Mouse (Mus musculus) gastrocnemius, postnatal 36 days (tissue): Measurements from ENCODE around the gene Prpf40b. TPM values are rescaled to one million over a fixed set of nuclear protein-coding genes. Genes with fewer than 3 reads are reported as not detected.

Experiments
- DNase-seq, 2 experiments: peaks; one replicate each; pipeline ENCODE4 v3.0.0; 2022
- intact Hi-C: fragments of 180-260 bp; cut with DNase I; formaldehyde crosslinking; loops from one replicate; pipeline ENCODE4 v1.15.1; 2025
- total RNA-seq, 2 experiments: library from RNA; stranded (reverse); gene quantifications; 2 replicates each; pipeline ENCODE4 v1.2.3; 2021

Gene Prpf40b
- total RNA-seq, 2 experiments from 2014 or later: 21.0 to 23.0 TPM

DNA sequence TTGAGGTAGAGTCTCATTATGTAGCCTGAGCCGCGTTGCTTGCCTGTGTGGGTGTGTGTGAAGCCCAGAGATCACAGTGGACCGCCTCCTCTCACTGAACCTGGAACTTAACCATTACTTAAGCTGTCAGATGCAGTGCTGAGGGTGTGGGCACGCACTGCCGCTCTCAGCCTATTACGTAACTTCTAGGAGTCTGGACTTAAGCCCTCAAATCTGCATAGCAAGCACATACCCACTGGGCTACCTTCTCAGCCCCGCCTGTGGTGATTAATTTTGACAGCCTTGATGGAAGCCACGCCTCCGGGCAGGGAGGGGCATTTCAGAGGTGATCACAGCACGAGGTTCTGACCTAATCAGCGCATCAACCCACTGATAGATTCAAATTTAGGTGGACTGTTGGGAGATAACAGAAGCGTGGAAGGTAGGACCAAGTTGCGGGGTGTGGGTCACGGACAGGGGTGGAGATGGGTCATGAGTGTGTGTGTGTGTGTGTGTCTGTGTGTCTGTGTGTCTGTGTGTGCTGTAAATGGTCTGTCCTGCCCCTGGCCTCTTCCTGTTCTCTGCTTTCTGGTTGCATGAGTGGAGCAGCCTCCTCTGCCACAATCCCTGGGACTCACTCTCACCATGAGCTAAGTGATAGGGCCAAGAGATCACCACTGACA lies 10.2 kb upstream of the Prpf40b start:
- no peak for DNase-seq
- intact Hi-C loops: no loop called here

GRCm38 (mm10) chr15:99285189-99285535 lies 9.7 kb upstream of the Prpf40b start:
- DNase-seq: no peak
- intact Hi-C loops: no loop called here

- intact Hi-C loops: no loop called here
- no peak for DNase-seq
These were observed 4.3 kb upstream of the Prpf40b start for GRCm38 (mm10) chr15:99290586-99290985.

- intact Hi-C loops: no loop called here
- DNase-seq: no peak
These were observed 600 bp upstream of the Prpf40b start for GRCm38 (mm10) chr15:99294287-99294686.

DNA sequence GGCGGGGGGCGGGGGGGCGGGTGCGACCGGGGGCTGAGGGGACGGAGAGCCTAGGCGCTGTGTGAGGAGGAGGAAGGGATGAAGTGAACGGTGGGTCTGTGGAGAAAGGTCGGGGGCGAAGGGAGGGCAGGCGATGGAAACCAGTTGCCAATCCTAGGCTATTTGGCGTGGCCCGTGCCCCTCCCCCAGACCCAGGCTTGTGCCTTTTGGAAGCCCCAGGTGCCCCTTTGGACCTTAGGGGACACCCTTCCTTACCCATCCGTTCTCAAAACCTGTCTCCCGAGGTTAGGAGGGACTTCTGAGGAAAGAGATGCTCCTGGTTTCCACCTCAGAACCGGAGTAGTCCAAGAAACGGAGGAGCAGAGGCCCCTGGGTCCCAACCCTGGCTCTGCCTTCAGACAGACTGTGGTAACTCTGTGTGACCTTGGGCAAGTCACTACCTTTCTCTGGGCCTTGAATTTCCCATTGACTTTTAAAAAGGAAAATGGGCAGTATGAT lies 646 bp downstream of the Prpf40b start, which contains the start of gene Fam186b:
Fam186b (minus strand) TSS at position 405 of the 498 bp plus-strand sequence.
- intact Hi-C loops: no loop called here
- no peak for DNase-seq

GRCm38 (mm10) chr15:99296213-99296612 lies 1.3 kb downstream of the Prpf40b start:
- intact Hi-C loops: no loop called here
- no peak for DNase-seq

- intact Hi-C loops: no loop called here
- DNase-seq: no peak
These were observed 12.6 kb downstream of the Prpf40b start for GRCm38 (mm10) chr15:99307476-99307875.

GRCm38 (mm10) chr15:99309549-99309948 lies 14.7 kb downstream of the Prpf40b start:
- intact Hi-C loops: no loop called here
- DNase-seq: no peak

DNA sequence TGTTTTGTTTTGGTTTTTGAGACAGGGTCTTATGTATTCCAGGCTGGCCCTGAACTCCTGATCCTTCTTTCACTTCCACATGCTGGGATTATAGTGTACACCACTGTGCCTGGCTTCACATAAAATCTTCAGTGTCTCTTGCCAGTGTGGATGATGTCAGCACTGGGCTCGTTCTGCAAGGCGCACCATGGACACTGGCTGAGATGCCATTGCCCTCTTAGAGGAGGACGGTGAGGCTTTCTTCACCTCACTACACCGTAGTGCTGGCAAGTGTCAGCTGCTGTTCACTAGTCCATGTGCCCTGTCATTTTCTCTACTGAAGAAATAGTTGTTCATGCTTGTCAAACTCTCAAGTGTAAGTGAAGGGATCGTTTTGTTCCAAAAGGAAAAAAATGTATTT lies 15.7 kb downstream of the Prpf40b start:
- no peak for DNase-seq
- intact Hi-C loops: no loop called here

DNA sequence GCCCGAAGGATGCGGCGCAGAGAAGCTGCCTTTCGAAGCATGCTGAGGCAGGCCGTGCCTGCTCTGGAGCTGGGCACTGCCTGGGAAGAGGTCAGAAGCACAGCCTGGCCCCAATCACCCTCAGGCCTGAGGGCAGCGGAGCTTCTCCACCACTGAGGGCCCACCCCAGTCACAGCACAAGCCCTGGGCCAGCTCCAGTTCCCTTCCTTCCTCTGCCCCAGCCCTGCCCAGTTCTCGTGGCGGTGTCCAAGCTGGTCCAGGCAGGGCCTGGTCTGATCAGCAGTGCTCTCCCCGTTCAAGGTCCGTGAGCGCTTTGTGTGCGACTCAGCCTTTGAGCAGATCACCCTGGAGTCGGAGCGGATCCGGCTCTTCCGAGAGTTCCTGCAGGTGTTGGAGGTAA lies 20.0 kb downstream of the Prpf40b start:
- intact Hi-C loops: no loop called here
- no peak for DNase-seq

GRCm38 (mm10) chr15:99316314-99317266 lies 21.7 kb downstream of the Prpf40b start:
- DNase-seq: peak in 1 of 2 experiments; percentile 74
- intact Hi-C loops: loop anchor here (1.0 to 2.0 kb wide), 2 partner anchors 54 to 154 kb away; partner anchors contain the start of gene Fmnl3

GRCm38 (mm10) chr15:99317267-99317651 lies 22.4 kb downstream of the Prpf40b start:
- no peak for DNase-seq
- intact Hi-C loops: loop anchor here (2.0 kb wide), 1 partner anchor 154 kb away; no protein-coding TSS in a partner anchor

DNA sequence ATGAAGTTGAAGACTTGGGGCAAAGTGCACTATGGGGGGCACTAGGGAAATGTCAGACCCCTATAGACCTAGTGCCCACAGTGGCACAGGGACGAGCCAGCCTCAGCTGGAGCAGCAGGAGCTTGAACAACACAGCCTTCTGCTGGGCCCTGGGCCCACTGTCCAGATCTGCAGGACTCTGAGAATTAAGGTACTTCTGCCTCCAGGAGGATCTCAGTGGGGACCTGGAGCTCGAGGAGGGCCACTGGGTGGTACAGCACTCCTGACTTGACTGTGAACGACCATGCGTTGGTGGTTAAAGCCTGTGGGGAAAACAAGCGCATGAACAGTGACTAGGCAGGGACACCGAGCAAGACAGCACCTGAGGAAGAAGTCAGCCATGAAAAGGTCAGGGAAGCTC lies 23.2 kb downstream of the Prpf40b start:
- intact Hi-C loops: no loop called here
- DNase-seq: no peak

DNA sequence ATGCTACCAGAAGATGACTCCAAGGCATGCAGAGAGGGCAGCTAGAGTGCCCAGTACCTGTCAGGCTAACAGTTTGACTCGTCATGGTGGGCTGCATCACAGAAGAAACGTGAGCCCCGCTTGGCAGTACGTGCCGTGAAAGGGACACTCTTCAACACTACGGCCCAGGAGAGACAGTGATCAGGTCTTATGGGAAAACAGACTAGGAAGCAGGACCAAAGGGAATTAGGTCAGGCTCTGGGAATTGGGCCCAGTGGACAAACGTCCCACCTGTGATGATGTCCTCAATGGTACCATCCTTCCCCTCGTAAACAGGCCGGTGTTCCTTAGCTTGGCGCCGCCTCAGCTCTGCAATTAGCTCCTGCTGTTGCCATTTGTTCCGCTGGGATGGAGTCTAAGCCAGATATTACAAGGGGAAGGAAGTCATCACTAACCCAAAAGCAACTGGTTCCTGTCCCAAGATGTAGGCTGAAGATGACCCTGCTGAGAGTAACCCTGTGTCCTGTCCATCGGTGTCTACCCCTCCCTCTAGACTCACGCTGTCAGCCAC lies 24.0 kb downstream of the Prpf40b start:
- DNase-seq: no peak
- intact Hi-C loops: no loop called here

DNA sequence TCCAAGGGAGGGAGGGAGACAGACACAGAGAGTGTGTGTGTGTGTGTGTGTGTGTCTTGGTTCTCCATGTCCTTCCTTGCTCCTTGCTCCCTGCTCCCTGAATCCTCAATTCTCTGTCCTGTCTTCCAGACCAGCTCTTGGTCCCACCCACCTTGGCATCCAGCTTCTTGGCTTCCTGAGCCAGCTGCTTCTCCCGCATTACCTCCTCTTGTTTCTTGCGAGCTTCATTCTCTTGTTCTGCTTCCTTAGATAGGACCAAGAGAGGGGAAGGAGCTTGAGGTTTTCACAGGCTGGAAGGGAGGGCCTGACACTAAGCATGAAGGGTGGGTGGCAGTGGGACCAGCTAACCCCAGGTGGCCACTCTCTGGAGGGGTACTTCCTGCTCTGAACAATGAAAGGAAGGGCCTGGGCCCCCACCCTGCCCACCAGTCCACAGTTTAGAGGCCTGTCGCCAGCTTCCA lies 24.6 kb downstream of the Prpf40b start:
- intact Hi-C loops: no loop called here

DNA sequence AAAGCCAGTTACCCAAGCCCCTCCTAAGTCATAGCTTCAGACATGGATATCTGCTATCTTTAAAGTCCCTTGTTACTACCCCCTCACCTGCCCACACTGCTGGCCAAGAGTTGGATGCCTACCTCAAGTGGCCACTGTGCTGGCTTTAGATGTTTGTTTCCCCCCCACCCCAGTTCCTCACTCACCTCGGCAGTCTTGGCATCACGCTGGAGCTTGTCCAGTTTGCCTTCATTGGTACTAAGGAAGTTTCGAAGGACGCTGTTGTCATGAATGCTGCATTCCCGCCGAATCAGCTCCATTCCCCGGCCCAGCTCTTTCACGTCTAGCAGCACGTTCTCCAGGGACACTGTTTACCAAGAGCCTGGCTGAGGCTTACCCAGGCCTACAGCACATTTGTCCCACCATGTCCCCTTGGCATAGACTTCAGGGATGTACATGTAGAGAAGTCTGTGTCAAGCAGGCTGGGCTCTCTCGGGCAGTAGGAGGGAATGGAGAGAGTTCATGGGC lies 25.3 kb downstream of the Prpf40b start:
- DNase-seq: no peak
- intact Hi-C loops: no loop called here

More for the DNA sequence above, 24.6 kb downstream of the Prpf40b start:
- DNase-seq: no peak

DNA sequence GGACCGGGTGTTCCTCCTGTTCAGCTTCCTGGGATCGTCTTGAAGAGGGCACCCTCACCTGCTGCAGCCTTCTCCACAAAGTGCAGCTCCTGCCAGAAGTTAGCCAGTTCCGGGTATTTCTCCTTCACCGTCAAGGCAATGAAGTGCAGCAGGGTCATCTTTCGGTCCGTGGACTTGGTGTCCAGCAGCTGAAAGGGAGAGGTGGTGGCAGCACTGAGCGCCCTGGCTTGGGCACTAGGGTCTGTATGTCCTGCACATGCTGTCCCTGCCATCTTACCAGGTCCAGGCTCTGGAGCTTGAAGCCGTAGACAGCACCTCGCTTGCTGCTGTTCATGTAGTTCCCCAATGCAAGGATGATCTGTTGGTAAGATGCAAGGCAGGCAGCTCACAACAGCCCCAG lies 26.1 kb downstream of the Prpf40b start:
- no peak for DNase-seq
- intact Hi-C loops: no loop called here

DNA sequence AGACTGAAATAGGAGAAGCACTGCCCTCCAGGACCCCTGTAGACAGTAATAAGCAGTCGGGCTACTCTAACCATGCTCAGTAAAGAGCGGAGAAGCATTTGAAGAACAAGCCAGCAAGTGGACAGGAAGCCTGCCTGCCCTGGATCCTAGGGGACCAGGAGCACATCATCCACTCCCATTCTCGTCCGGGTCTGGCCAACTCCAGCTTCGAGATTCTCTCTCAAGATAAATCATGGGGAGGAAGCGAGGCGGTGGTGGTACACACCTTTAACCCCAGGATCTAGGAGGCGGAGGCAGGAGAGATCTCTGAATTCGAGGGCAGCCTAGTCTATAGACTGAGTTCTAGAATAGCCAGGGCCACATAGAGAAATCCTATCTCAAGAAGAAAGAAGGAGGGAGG lies 29.3 kb downstream of the Prpf40b start:
- intact Hi-C loops: no loop called here
- no peak for DNase-seq

DNA sequence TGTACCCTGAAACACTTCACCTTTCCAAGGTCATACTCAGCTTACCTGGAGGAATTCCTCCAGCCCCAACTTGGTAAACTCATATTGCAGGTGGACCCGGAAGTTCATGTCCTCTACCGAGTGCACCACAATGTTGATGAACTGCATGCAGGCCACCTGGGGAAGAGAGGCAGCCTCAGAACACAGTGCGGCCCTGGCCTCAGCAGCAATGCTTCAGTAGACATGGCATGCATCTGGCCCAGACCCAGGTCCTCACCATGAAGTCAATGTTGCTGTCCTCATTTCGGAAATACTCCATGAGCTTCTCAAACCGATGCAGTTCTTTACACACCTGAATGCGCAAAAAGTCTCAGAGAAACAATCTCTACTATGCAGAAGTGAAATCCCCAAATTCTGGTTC lies 30.7 kb downstream of the Prpf40b start:
- DNase-seq: no peak
- intact Hi-C loops: no loop called here

DNA sequence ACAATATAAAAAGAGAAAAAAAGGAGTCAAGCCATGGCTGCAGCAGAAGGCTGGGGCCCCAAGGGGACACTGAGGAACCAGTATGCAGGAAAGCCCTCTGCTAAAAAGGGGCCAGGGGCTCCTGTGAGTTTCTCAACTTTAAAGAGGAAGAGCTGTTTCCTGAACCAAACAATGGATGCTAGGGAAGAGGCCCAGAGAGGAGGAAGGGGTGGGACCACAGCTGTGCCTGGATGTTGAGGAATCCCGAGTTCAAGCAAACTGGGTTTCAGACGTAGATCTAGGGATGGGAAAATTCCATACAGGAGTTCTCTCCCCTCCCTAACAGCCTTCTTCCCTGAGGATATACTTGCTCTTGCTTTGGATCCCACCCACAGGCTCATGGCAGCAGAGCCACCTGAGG lies 31.5 kb downstream of the Prpf40b start:
- DNase-seq: no peak
- intact Hi-C loops: loop anchor here (2.0 kb wide), 1 partner anchor 42 kb away; no protein-coding TSS in a partner anchor

DNA sequence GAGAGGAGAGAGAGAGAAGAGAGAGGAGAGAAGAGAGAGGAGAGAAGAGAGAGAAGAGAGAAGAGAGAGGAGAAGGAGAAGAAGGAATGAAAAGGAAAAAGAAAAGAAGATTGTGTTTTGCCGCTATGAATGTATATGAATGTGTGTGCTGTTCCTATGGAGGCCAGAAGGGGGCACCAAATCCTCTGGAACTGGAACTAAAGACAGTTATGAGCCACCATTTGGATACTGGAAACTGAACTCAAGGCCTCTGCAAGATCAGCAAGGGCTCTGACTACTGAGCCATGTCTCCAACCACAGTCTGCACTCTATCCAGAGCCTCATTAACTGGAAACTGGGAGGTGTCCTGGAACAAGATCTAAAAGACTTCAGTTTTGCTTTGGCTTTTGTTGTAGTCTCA lies 32.1 kb downstream of the Prpf40b start:
- no peak for DNase-seq
- intact Hi-C loops: loop anchor here (2.0 kb wide), 1 partner anchor 42 kb away; no protein-coding TSS in a partner anchor
